Mouse (Mus musculus) lung, embryonic 14.5 days (tissue): ENCODE results near the gene Slc25a28. TPM values are rescaled to one million over a fixed set of nuclear protein-coding genes. Genes with fewer than 3 reads are reported as not detected.

Source experiments
- ATAC-seq: fragments of 200-750 bp; cut with Nextera tagmentation; 2 replicates; pipeline ENCODE4 v1.8.0; 2017; ENCODE audit warnings: mild to moderate bottlenecking, moderate TSS enrichment, moderate library complexity; ENCODE audit not compliant: insufficient read depth
- DNase-seq: peaks from one replicate; pipeline ENCODE4 v3.0.0-alpha.2; 2015
- H3K27ac ChIP-seq: fragments of 300-500 bp; sonication (generic); 2 replicates; pipeline ENCODE4 v1.5.1; 2014; ENCODE audit warnings: low read depth, mild to moderate bottlenecking, moderate library complexity
- H3K27me3 ChIP-seq: fragments of 300-500 bp; sonication (generic); 2 replicates; pipeline ENCODE4 v1.6.1; 2014; ENCODE audit warnings: low read length, control low read depth; ENCODE audit not compliant: insufficient read depth
- H3K36me3 ChIP-seq: fragments of 300-500 bp; sonication (generic); 2 replicates; pipeline ENCODE4 v1.6.1; 2014; ENCODE audit warnings: control low read depth; ENCODE audit not compliant: insufficient read depth
- H3K4me1 ChIP-seq: fragments of 300-500 bp; sonication (generic); 2 replicates; pipeline ENCODE4 v1.6.1; 2014; ENCODE audit warnings: antibody characterized with exemption, control low read depth; ENCODE audit not compliant: insufficient read depth
- H3K4me2 ChIP-seq: fragments of 300-500 bp; sonication (generic); 2 replicates; pipeline ENCODE4 v1.6.1; 2014; ENCODE audit warnings: mild to moderate bottlenecking
- H3K4me3 ChIP-seq: fragments of 300-500 bp; sonication (generic); 2 replicates; pipeline ENCODE4 v1.5.1; 2014; ENCODE audit warnings: low read depth, low read length
- H3K9ac ChIP-seq: fragments of 300-500 bp; sonication (generic); 2 replicates; pipeline ENCODE4 v1.6.1; 2014
- H3K9me3 ChIP-seq: fragments of 300-500 bp; sonication (generic); 2 replicates; pipeline ENCODE4 v1.6.1; 2016; ENCODE audit warnings: low read depth, low read length, control low read depth
- CTCF ChIP-seq: IDR thresholded peaks from 2 replicates; pipeline ENCODE4 v1.5.1; 2016; ENCODE audit warnings: antibody characterized with exemption, low read depth
- WGBS: fragments of 180-500 bp; shearing (Covaris S2); extraction: QIAGEN DNeasy Blood & Tissue Kit; methylation state at CpG from one replicate; pipeline ENCODE4 v1.1.7; 2014; 5-methylcytosine and 5-hydroxymethylcytosine counted together
- microRNA-seq: library from miRNA; unstranded; fragments of <30 nt; microRNA quantifications from one replicate; pipeline ENCODE4, GENCODE M21; 2016; ENCODE audit warnings: borderline number of aligned reads
- polyA plus RNA-seq: library from polyadenylated mRNA; unstranded; fragments of >200 nt; fragmentation: Nextera tagmentation; extraction: Ambion mirVana; gene quantifications from 2 replicates; pipeline ENCODE4 v1.2.1, GENCODE M21; 2014

The Slc25a28 gene
- polyA plus RNA-seq, 1 experiment from 2014 or later: 12.1 TPM

GRCm38 (mm10) chr19:43618505-43619030, 56.1 kb downstream of the Slc25a28 start:
- DNase-seq: no peak
- no peaks in the 10 kb centered on the region for H3K36me3 ChIP-seq
- H3K4me1 ChIP-seq: no peaks in the 10 kb centered on the region
- no peak overlapping the region for H3K4me2 ChIP-seq
- H3K9ac ChIP-seq: no peak overlapping the region
- H3K4me3 ChIP-seq: no peak overlapping the region
- under 1% methylated on average over 5 of the region's 5 CpGs for WGBS
- no peak overlapping the region for H3K27ac ChIP-seq
- no peak for ATAC-seq
- no peaks in the 10 kb centered on the region for H3K9me3 ChIP-seq
- H3K27me3 ChIP-seq: peaks cover 96% of the 10 kb centered on the region
- TF ChIP-seq CTCF: no peak

GRCm38 (mm10) chr19:43617761-43618349, 56.8 kb downstream of the Slc25a28 start:
- no peak for TF ChIP-seq CTCF
- Histone ChIP-seq H3K4me3 (no peak overlapping the region), H3K9ac (no peak overlapping the region), H3K27me3 (peaks cover 96% of the 10 kb centered on the region), H3K27ac (no peak overlapping the region), H3K9me3 (no peaks in the 10 kb centered on the region), H3K4me1 (no peaks in the 10 kb centered on the region), H3K4me2 (no peak overlapping the region), H3K36me3 (no peaks in the 10 kb centered on the region)
- DNase-seq (no peak), ATAC-seq (no peak)
- 31% methylated on average over 10 of the region's 10 CpGs for WGBS

- H3K9ac ChIP-seq: no peak overlapping the region
- no peaks in the 10 kb centered on the region for H3K9me3 ChIP-seq
- H3K4me1 ChIP-seq: no peaks in the 10 kb centered on the region
- H3K4me3 ChIP-seq: peak overlapping the region; percentile 26; the same call in 1 of the 2 replicates
- ATAC-seq: no peak
- TF ChIP-seq CTCF: no peak
- H3K27me3 ChIP-seq: peaks cover 100% of the 10 kb centered on the region
- no peak for DNase-seq
- WGBS: 1% methylated on average over 12 of the region's 12 CpGs
- peak overlapping the region; percentile 49 for H3K4me2 ChIP-seq
- H3K36me3 ChIP-seq: no peaks in the 10 kb centered on the region
- no peak overlapping the region for H3K27ac ChIP-seq
These were observed 57.8 kb downstream of the Slc25a28 start for GRCm38 (mm10) chr19:43616889-43617288.

GRCm38 (mm10) chr19:43616415-43616861, 58.2 kb downstream of the Slc25a28 start:
- WGBS: under 1% methylated on average over 34 of the region's 35 CpGs
- peak; percentile 47 for DNase-seq
- H3K27ac ChIP-seq: no peak overlapping the region

GRCm38 (mm10) chr19:43615571-43616414, 58.9 kb downstream of the Slc25a28 start:
- Histone ChIP-seq H3K27me3 (peaks cover 100% of the 10 kb centered on the region), H3K4me1 (no peaks in the 10 kb centered on the region), H3K36me3 (no peaks in the 10 kb centered on the region), H3K9ac (no peak overlapping the region), H3K9me3 (no peaks in the 10 kb centered on the region), H3K27ac (no peak overlapping the region), H3K4me3 (peak overlapping the region; percentile 26), H3K4me2 (peak overlapping the region; percentile 49)
- no peak for TF ChIP-seq CTCF
- WGBS: 1% methylated on average over 34 of the region's 34 CpGs
- DNase-seq (no peak), ATAC-seq (no peak)

More at GRCm38 (mm10) chr19:43616415-43616861, 58.2 kb downstream of the Slc25a28 start:
- H3K4me3 ChIP-seq: peak overlapping the region; percentile 26
- H3K27me3 ChIP-seq: peaks cover 100% of the 10 kb centered on the region
- TF ChIP-seq CTCF: no peak
- peak overlapping the region; percentile 49 for H3K4me2 ChIP-seq
- no peaks in the 10 kb centered on the region for H3K4me1 ChIP-seq
- no peaks in the 10 kb centered on the region for H3K36me3 ChIP-seq
- H3K9me3 ChIP-seq: no peaks in the 10 kb centered on the region
- no peak overlapping the region for H3K9ac ChIP-seq
- ATAC-seq: no peak

- TF ChIP-seq CTCF: no peak
- WGBS: under 1% methylated on average over 20 of the region's 20 CpGs
- DNase-seq (peak; percentile 24), ATAC-seq (no peak)
- Histone ChIP-seq H3K4me2 (peak overlapping the region; percentile 56), H3K36me3 (no peaks in the 10 kb centered on the region), H3K4me3 (peak overlapping the region; percentile 30), H3K9ac (no peak overlapping the region), H3K27ac (no peak overlapping the region), H3K4me1 (no peaks in the 10 kb centered on the region), H3K9me3 (no peaks in the 10 kb centered on the region), H3K27me3 (peaks cover 100% of the 10 kb centered on the region)
These were observed 59.6 kb downstream of the Slc25a28 start for GRCm38 (mm10) chr19:43615074-43615445.

- ATAC-seq (no peak), DNase-seq (peak; percentile 47)
- under 1% methylated on average over 81 of the region's 92 CpGs for WGBS
- Histone ChIP-seq H3K4me1 (no peaks in the 10 kb centered on the region), H3K27ac (no peak overlapping the region), H3K27me3 (peaks cover 100% of the 10 kb centered on the region), H3K9me3 (no peaks in the 10 kb centered on the region), H3K36me3 (no peaks in the 10 kb centered on the region), H3K4me3 (peak overlapping the region; percentile 30), H3K4me2 (peak overlapping the region; percentile 56), H3K9ac (no peak overlapping the region)
- no peak for TF ChIP-seq CTCF
These were observed 60.2 kb downstream of the Slc25a28 start for GRCm38 (mm10) chr19:43614341-43615073.

Small RNA genes lying within 50 kb of the gene (microRNA-seq; reads per million reads assigned to microRNA genes)
- gene Gm22646: not detected

Other genes starting within 250 kb of the Slc25a28 start
- gene Cnnm1, start 234.4 kb downstream of the Slc25a28 start, polyA plus RNA-seq: 0.05 TPM in 1 of 2 replicates, not detected in the other
- gene Got1, start 150.3 kb downstream of the Slc25a28 start, polyA plus RNA-seq: 19.5 and 23.3 TPM in 2 replicates
- not detected in 2 replicates for gene Nkx2-3, start 62.6 kb downstream of the Slc25a28 start, polyA plus RNA-seq
- 15.1 and 15.2 TPM in 2 replicates for gene Entpd7, start 14.8 kb upstream of the Slc25a28 start, polyA plus RNA-seq
- gene Cutc, start 78.1 kb upstream of the Slc25a28 start, polyA plus RNA-seq: 11.6 and 12.7 TPM in 2 replicates
- gene Cox15, start 78.1 kb upstream of the Slc25a28 start, polyA plus RNA-seq: 6.8 and 11.0 TPM in 2 replicates
- gene Abcc2, start 107.3 kb upstream of the Slc25a28 start, polyA plus RNA-seq: not detected in 2 replicates